Mouse (Mus musculus) testis, adult 2 months (tissue): ENCODE measurements around the gene Dgkq. TPM values are rescaled to one million over a fixed set of nuclear protein-coding genes. Genes with fewer than 3 reads are reported as not detected.
A peak's percentile ranks its signal among the peaks of the same experiment; 100 is the strongest.

Experiments
- H3K27ac ChIP-seq: fragments of 200-500 bp; 2 replicates; pipeline ENCODE4 v1.5.1; 2012; ENCODE audit warnings: low read depth, low read length; ENCODE audit not compliant: control insufficient read depth, insufficient read depth
- H3K27me3 ChIP-seq: fragments of 200-500 bp; 2 replicates; pipeline ENCODE4 v1.6.1; 2012; ENCODE audit warnings: mild to moderate bottlenecking, low read length, moderate library complexity; ENCODE audit not compliant: control insufficient read depth, insufficient read depth
- H3K36me3 ChIP-seq: fragments of 200-500 bp; 2 replicates; pipeline ENCODE4 v1.6.1; 2012; ENCODE audit warnings: mild to moderate bottlenecking, low read length; ENCODE audit not compliant: control insufficient read depth, insufficient read depth
- H3K4me1 ChIP-seq: fragments of 200-500 bp; 2 replicates; pipeline ENCODE4 v1.6.1; 2012; ENCODE audit warnings: low read length; ENCODE audit not compliant: control insufficient read depth, insufficient read depth
- H3K4me3 ChIP-seq: fragments of 200-500 bp; 2 replicates; pipeline ENCODE4 v1.5.1; 2012; ENCODE audit warnings: low read depth, mild to moderate bottlenecking, low read length, moderate library complexity, mixed read lengths; ENCODE audit not compliant: control insufficient read depth
- CTCF ChIP-seq: fragments of 200-500 bp; IDR thresholded peaks from 2 replicates; pipeline ENCODE4 v1.5.1; 2012; ENCODE audit warnings: low read depth, mild to moderate bottlenecking, inconsistent platforms, low read length, moderate library complexity; ENCODE audit not compliant: control insufficient read depth, insufficient read depth, insufficient replicate concordance
- POLR2A ChIP-seq: fragments of 200-500 bp; IDR thresholded peaks from 2 replicates; pipeline ENCODE4 v1.6.1; 2012; ENCODE audit warnings: low read depth, mild to moderate bottlenecking, inconsistent platforms, low read length, moderate library complexity; ENCODE audit not compliant: control insufficient read depth
- polyA plus RNA-seq: library from polyadenylated mRNA; depleted of rRNA; stranded (reverse); fragments of >200 nt; gene quantifications from 2 replicates; pipeline ENCODE4 v1.2.3, GENCODE M21; 2012

Dgkq gene
- polyA plus RNA-seq, 1 experiment = 4.7 TPM

GRCm38 (mm10) chr5:108689091-108689490 lies 19.6 kb upstream of the Dgkq start:
- Histone ChIP-seq H3K4me3 (no peak overlapping the region), H3K36me3 (no peaks in the 10 kb centered on the region), H3K27ac (no peak overlapping the region), H3K27me3 (no peaks in the 10 kb centered on the region), H3K4me1 (peaks cover 21% of the 10 kb centered on the region)
- TF ChIP-seq CTCF (no peak), POLR2A (no peak)

DNA sequence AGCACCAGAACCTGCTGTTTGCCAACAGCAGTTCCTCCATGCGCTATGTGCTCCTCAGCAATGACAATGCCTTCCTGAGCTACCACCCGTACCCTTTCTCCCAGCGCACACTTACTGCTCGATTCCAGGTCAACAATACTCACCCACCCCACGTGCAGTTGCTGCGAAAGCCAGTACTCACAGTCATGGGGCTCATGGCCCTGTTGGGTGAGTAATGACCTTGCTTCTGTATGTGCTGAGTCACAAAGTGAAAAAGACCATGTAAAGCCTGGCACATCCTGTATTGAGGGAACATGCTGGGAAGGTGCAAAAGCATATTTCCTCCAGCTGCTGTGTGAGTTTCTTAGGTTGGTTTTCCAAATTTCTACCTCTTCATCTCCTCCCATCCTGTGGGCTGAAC lies 11.4 kb upstream of the Dgkq start:
- no peak overlapping the region for H3K27ac ChIP-seq
- H3K27me3 ChIP-seq = no peaks in the 10 kb centered on the region
- H3K4me1 ChIP-seq = peaks cover 10% of the 10 kb centered on the region
- TF ChIP-seq POLR2A (no peak), CTCF (no peak)
- H3K36me3 ChIP-seq = no peaks in the 10 kb centered on the region
- no peak overlapping the region for H3K4me3 ChIP-seq

- Histone ChIP-seq H3K27me3 (no peaks in the 10 kb centered on the region), H3K36me3 (no peaks in the 10 kb centered on the region), H3K4me1 (peaks cover 10% of the 10 kb centered on the region), H3K4me3 (no peak overlapping the region), H3K27ac (no peak overlapping the region)
- TF ChIP-seq POLR2A (no peak), CTCF (0 out of 2 replicates have a peak, but pooled peaks have one; percentile 4)
Observed at GRCm38 (mm10) chr5:108679909-108680308, 10.4 kb upstream of the Dgkq start.

GRCm38 (mm10) chr5:108678296-108678854 lies 8.9 kb upstream of the Dgkq start:
- Histone ChIP-seq H3K4me3 (no peak overlapping the region), H3K4me1 (peaks cover 10% of the 10 kb centered on the region), H3K27ac (no peak overlapping the region), H3K27me3 (no peaks in the 10 kb centered on the region), H3K36me3 (no peaks in the 10 kb centered on the region)
- TF ChIP-seq CTCF (no peak), POLR2A (no peak)

DNA sequence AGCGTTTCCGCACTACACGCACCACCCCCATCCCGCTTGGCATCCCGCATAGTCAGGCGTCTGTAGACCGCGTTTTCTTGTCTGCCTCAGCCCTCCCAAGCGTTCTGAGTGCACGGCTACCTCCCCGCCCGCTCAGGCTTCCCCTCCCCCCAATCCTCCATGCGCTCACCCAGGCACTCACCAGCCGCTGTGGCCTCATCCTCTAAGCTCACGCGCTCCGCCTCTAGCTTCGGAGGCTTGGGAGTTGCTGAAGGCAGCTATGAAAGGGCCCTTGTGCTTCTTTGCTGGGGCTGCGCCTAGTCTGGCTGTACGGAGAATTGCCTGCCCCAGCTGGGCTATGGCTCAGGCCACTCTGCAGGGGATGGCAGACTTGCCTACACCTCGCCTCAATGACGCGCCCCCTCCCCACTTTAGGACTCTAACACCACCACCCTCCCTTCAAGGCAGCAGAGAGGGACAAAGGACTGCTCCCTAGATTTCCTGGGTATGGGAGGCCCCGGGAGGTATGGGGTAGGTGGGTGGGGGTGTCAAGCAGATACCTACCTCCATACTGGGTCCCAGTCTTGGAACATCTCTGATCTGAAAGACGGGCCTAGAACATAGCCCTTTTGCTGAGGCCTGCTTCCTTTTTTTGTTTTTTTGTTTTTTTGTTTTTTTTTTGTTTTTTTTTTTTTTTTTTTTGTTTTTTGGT lies 8.3 kb upstream of the Dgkq start:
- H3K4me3 ChIP-seq = no peak overlapping the region
- H3K4me1 ChIP-seq = peaks cover 10% of the 10 kb centered on the region
- no peak overlapping the region for H3K27ac ChIP-seq
- TF ChIP-seq POLR2A (no peak), CTCF (no peak)
- H3K27me3 ChIP-seq = no peaks in the 10 kb centered on the region
- H3K36me3 ChIP-seq = no peaks in the 10 kb centered on the region

- no peak for TF ChIP-seq CTCF
- TF ChIP-seq POLR2A = no peak
- Histone ChIP-seq H3K4me1 (peaks cover 10% of the 10 kb centered on the region), H3K4me3 (no peak overlapping the region), H3K27ac (no peak overlapping the region), H3K27me3 (no peaks in the 10 kb centered on the region), H3K36me3 (no peaks in the 10 kb centered on the region)
Observed at GRCm38 (mm10) chr5:108676772-108677498, 7.5 kb upstream of the Dgkq start.

- Histone ChIP-seq H3K27ac (no peak within 1 kb of the TSS), H3K4me3 (no peak within 1 kb of the TSS), H3K4me1 (peaks cover 10% of the 10 kb centered on the region), H3K27me3 (no peaks in the 10 kb centered on the region), H3K36me3 (no peaks in the 10 kb centered on the region)
- TF ChIP-seq POLR2A = no peak
- TF ChIP-seq CTCF = no peak
Observed at GRCm38 (mm10) chr5:108675251-108675816, 5.9 kb upstream of the Dgkq start, which contains the start of gene Slc26a1. Slc26a1 (minus strand) TSS chr5:108675569.
